Mouse (Mus musculus) stomach, postnatal 0 days (tissue): ENCODE measurements around the gene Erc2. TPM values are rescaled to one million over a fixed set of nuclear protein-coding genes. Genes with fewer than 3 reads are reported as not detected.

Source experiments
- ATAC-seq: fragments of 200-750 bp; cut with Nextera tagmentation; 2 replicates; pipeline ENCODE4 v1.8.0; 2017; ENCODE audit not compliant: low FRiP score, low TSS enrichment
- DNase-seq: peaks from one replicate; pipeline ENCODE4 v3.0.0-alpha.2; 2016; ENCODE audit warnings: low spot score
- H3K27ac ChIP-seq: fragments of 300-500 bp; sonication (generic); replicated peaks from 2 replicates; pipeline ENCODE4 v1.5.1; 2014; ENCODE audit warnings: mild to moderate bottlenecking, control low read depth
- H3K27me3 ChIP-seq: fragments of 300-500 bp; sonication (generic); 2 replicates; pipeline ENCODE4 v1.6.1; 2014; ENCODE audit warnings: low read length; ENCODE audit not compliant: control insufficient read depth, insufficient read depth
- H3K36me3 ChIP-seq: fragments of 300-500 bp; sonication (generic); 2 replicates; pipeline ENCODE4 v1.6.1; 2014; ENCODE audit warnings: low read length, mixed read lengths; ENCODE audit not compliant: control insufficient read depth, insufficient read depth
- H3K4me1 ChIP-seq: fragments of 300-500 bp; sonication (generic); replicated peaks from 2 replicates; pipeline ENCODE4 v1.6.1; 2014; ENCODE audit warnings: antibody characterized with exemption; ENCODE audit not compliant: control insufficient read depth, insufficient read depth
- H3K4me2 ChIP-seq: fragments of 300-500 bp; sonication (generic); replicated peaks from 2 replicates; pipeline ENCODE4 v1.6.1; 2014; ENCODE audit warnings: low read depth, mild to moderate bottlenecking, control low read depth, moderate library complexity
- H3K4me3 ChIP-seq: fragments of 300-500 bp; sonication (generic); 2 replicates; pipeline ENCODE4 v1.5.1; 2014; ENCODE audit warnings: low read depth, low read length, control low read depth
- H3K9ac ChIP-seq: fragments of 300-500 bp; sonication (generic); 2 replicates; pipeline ENCODE4 v1.6.1; 2014; ENCODE audit warnings: mild to moderate bottlenecking, low read length, control low read depth, mixed read lengths
- H3K9me3 ChIP-seq: fragments of 300-500 bp; sonication (generic); 2 replicates; pipeline ENCODE4 v1.6.1; 2016; ENCODE audit warnings: low read length; ENCODE audit not compliant: control insufficient read depth
- CTCF ChIP-seq: IDR thresholded peaks from 2 replicates; pipeline ENCODE4 v1.5.1; 2016; ENCODE audit warnings: antibody characterized with exemption, low read depth, mild to moderate bottlenecking, moderate library complexity
- EP300 ChIP-seq: optimal IDR thresholded peaks from 2 replicates; pipeline ENCODE3; 2016; ENCODE audit warnings: antibody characterized with exemption
- WGBS: fragments of 180-500 bp; shearing (Covaris S2); extraction: QIAGEN DNeasy Blood & Tissue Kit; methylation state at CpG from one replicate; pipeline ENCODE4 v1.1.7; 2014; 5-methylcytosine and 5-hydroxymethylcytosine counted together
- polyA plus RNA-seq: library from polyadenylated mRNA; unstranded; fragments of >200 nt; fragmentation: Nextera tagmentation; extraction: Ambion mirVana; gene quantifications from 2 replicates; pipeline ENCODE4 v1.2.1, GENCODE M21; 2015

Erc2 gene
- polyA plus RNA-seq, 1 experiment from 2014 or later, result 3.0 TPM

DNA sequence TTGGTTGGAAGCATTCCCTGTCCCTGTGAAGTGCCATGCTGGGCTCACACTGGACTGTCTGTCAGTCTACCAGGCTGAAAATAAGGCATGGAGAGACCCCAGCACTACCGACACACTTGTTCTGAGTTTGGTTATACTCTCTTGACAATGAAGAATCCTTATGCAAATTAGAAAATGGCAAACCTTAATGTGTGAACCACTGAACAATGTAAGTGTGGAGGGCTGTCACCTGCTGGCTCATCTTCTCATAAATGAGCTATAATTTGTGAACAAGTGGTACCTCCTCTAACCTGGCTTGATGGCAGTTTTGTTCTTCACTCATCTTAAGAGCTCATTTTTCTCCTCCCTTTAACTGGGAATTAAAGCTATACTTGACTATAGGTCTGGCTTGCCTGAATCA, 471.7 kb downstream of the Erc2 start:
- H3K9me3 ChIP-seq, result no peaks in the 10 kb centered on the region
- H3K27ac ChIP-seq, result no peak overlapping the region
- no peaks in the 10 kb centered on the region for H3K4me1 ChIP-seq
- ATAC-seq (no peak), DNase-seq (no peak)
- no peak overlapping the region for H3K4me3 ChIP-seq
- H3K4me2 ChIP-seq, result no peak overlapping the region
- H3K27me3 ChIP-seq, result no peaks in the 10 kb centered on the region
- H3K9ac ChIP-seq, result no peak overlapping the region
- WGBS, result 89% methylated on average over 1 of the region's 1 CpGs
- no peaks in the 10 kb centered on the region for H3K36me3 ChIP-seq
- TF ChIP-seq CTCF (no peak), EP300 (no peak)

GRCm38 (mm10) chr14:28099084-28099483, 476.9 kb downstream of the Erc2 start:
- no peak overlapping the region for H3K27ac ChIP-seq
- H3K4me3 ChIP-seq, result no peak overlapping the region
- ATAC-seq (no peak), DNase-seq (no peak)
- no peaks in the 10 kb centered on the region for H3K9me3 ChIP-seq
- no peaks in the 10 kb centered on the region for H3K4me1 ChIP-seq
- 70% methylated on average over 5 of the region's 5 CpGs for WGBS
- no peaks in the 10 kb centered on the region for H3K36me3 ChIP-seq
- H3K9ac ChIP-seq, result no peak overlapping the region
- TF ChIP-seq EP300 (no peak), CTCF (no peak)
- H3K4me2 ChIP-seq, result no peak overlapping the region
- no peaks in the 10 kb centered on the region for H3K27me3 ChIP-seq

- no peaks in the 10 kb centered on the region for H3K9me3 ChIP-seq
- ATAC-seq, result no peak
- H3K36me3 ChIP-seq, result no peaks in the 10 kb centered on the region
- no peaks in the 10 kb centered on the region for H3K4me1 ChIP-seq
- no peaks in the 10 kb centered on the region for H3K27me3 ChIP-seq
- H3K4me2 ChIP-seq, result no peak overlapping the region
- DNase-seq, result no peak
- TF ChIP-seq CTCF, result no peak
- no peak for TF ChIP-seq EP300
- H3K27ac ChIP-seq, result no peak overlapping the region
- H3K4me3 ChIP-seq, result no peak overlapping the region
- H3K9ac ChIP-seq, result no peak overlapping the region
- WGBS, result 72% methylated on average over 2 of the region's 2 CpGs
Observed at GRCm38 (mm10) chr14:28113121-28113520, 490.9 kb downstream of the Erc2 start.

GRCm38 (mm10) chr14:28120851-28121250, 498.6 kb downstream of the Erc2 start:
- H3K4me2 ChIP-seq, result no peak overlapping the region
- ATAC-seq (no peak), DNase-seq (no peak)
- no peaks in the 10 kb centered on the region for H3K27me3 ChIP-seq
- H3K9ac ChIP-seq, result no peak overlapping the region
- H3K4me1 ChIP-seq, result no peaks in the 10 kb centered on the region
- H3K27ac ChIP-seq, result no peak overlapping the region
- no peaks in the 10 kb centered on the region for H3K36me3 ChIP-seq
- 41% methylated on average over 5 of the region's 5 CpGs for WGBS
- H3K9me3 ChIP-seq, result no peaks in the 10 kb centered on the region
- no peak overlapping the region for H3K4me3 ChIP-seq
- no peak for TF ChIP-seq EP300
- TF ChIP-seq CTCF, result no peak

DNA sequence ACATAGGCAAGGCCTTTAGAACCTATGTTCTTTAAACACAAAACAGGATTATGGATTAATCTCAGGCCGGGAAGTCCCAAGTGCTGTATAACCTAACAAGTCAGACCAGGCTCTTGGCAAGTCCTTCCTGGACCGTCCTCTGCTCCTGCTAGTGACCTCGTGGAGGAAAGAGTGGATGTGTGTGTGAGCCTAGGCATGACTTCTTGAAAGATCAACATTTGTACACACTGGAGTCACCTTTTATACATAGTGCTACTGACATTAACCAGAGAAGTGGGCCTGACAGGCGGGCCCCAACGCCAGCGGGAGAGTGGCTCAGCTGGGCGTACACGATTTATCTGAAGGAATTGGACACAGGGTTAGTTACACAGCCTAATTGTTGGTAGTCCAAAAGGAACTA, 504.6 kb downstream of the Erc2 start:
- H3K27ac ChIP-seq, result no peak overlapping the region
- TF ChIP-seq CTCF (no peak), EP300 (no peak)
- no peaks in the 10 kb centered on the region for H3K4me1 ChIP-seq
- H3K9me3 ChIP-seq, result no peaks in the 10 kb centered on the region
- 49% methylated on average over 8 of the region's 8 CpGs for WGBS
- no peaks in the 10 kb centered on the region for H3K36me3 ChIP-seq
- no peak overlapping the region for H3K4me2 ChIP-seq
- H3K9ac ChIP-seq, result no peak overlapping the region
- no peaks in the 10 kb centered on the region for H3K27me3 ChIP-seq
- H3K4me3 ChIP-seq, result no peak overlapping the region
- ATAC-seq, result no peak
- no peak for DNase-seq

- no peaks in the 10 kb centered on the region for H3K27me3 ChIP-seq
- DNase-seq (no peak), ATAC-seq (no peak)
- H3K9ac ChIP-seq, result no peak overlapping the region
- TF ChIP-seq EP300, result no peak
- TF ChIP-seq CTCF, result no peak
- H3K36me3 ChIP-seq, result no peaks in the 10 kb centered on the region
- no peak overlapping the region for H3K27ac ChIP-seq
- no peak overlapping the region for H3K4me3 ChIP-seq
- WGBS, result 66% methylated on average over 3 of the region's 3 CpGs
- H3K4me2 ChIP-seq, result no peak overlapping the region
- H3K4me1 ChIP-seq, result no peaks in the 10 kb centered on the region
- H3K9me3 ChIP-seq, result no peaks in the 10 kb centered on the region
Observed at GRCm38 (mm10) chr14:28128999-28129398, 506.8 kb downstream of the Erc2 start.
